Mouse (Mus musculus): ENCODE data around the gene C1qtnf1.

DNA sequence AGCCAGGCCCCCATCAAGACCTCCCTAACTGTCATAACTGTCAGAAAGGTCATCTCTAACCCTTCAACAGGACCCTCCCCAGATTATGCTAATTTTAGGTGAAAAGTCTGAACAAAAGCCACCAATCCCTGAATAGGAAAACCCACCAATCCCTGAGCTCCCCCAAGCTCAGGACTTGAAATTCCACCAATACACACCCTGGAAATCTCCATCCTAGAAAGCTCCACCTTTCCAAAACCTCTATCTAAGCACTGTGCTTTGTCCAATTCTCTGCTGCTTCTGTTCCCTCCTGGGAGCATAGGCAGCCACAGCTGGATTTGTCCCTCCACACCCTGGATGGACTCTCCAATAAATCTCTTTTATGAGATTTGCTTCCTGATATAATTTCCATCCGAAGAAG, 45.2 kb downstream of the C1qtnf1 start:
- no peak for TF ChIP-seq POLR2A (IDR thresholded peaks at IDR 0.05; ENCODE audit: insufficient read length, low read depth)
- no peak for TF ChIP-seq E2F4 (IDR thresholded peaks at IDR 0.05; ENCODE audit: insufficient read depth)
- TF ChIP-seq SRF (IDR thresholded peaks at IDR 0.05; ENCODE audit: control insufficient read depth, insufficient read length, low read depth): no peak
- no peak for TF ChIP-seq TCF3 (IDR thresholded peaks at IDR 0.05; ENCODE audit: insufficient read length, low read depth)
- no peak for TF ChIP-seq MYOG (IDR thresholded peaks at IDR 0.05; ENCODE audit: control insufficient read depth in 1 of 3, insufficient read depth in 1 of 3, insufficient read length in 2 of 3, low read depth in 2 of 3)
- TF ChIP-seq USF1 (IDR thresholded peaks at IDR 0.05; ENCODE audit: low read depth): no peak
- TF ChIP-seq MYOD1 (IDR thresholded peaks at IDR 0.05; ENCODE audit: control insufficient read depth in 1 of 3, insufficient read length in 2 of 3, low read depth in 2 of 3): no peak
- no peak for TF ChIP-seq TCF12 (IDR thresholded peaks at IDR 0.05; ENCODE audit: insufficient read depth, poor library complexity, severe bottlenecking)
- no peak for TF ChIP-seq POLR2AphosphoS2 (IDR thresholded peaks at IDR 0.05; ENCODE audit: insufficient read length, low read depth)

Measured in myocyte (in vitro differentiated cells).